Mouse (Mus musculus): Measurements from ENCODE around the gene Camkk2.

Gene Camkk2

DNA sequence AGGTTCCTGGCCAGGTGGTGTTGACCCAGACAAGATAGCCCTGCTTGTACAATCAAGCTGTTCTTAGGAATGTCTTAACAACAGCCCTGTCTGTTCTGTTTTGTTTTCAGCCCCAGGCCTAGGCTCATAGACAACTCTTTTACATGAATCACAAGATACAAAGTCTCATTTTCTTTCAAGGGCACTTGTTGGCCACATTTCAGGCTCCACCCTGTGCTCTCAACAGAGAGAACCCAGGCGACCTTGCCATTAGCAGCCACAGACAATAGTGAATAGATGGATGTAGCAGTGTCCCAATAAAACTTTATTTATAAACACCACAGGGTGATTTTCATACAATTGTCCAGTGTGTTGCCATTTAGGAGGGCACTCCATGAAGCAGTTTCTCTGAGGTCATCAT, 2.9 kb upstream of the Camkk2 start:
- DNase-seq (ENCODE audit: low read depth): no peak

GRCm38 (mm10) chr5:122780791-122781432, 1.7 kb upstream of the Camkk2 start:
- DNase-seq (ENCODE audit: low read depth): no peak

GRCm38 (mm10) chr5:122778231-122779226, 680 bp downstream of the Camkk2 start:
- DNase-seq (ENCODE audit: low read depth): no peak

- DNase-seq (ENCODE audit: low read depth): no peak
Observed at GRCm38 (mm10) chr5:122777322-122777721, 1.9 kb downstream of the Camkk2 start.

GRCm38 (mm10) chr5:122775646-122776286, 3.4 kb downstream of the Camkk2 start:
- no peak for DNase-seq (ENCODE audit: low read depth)

- no peak for DNase-seq (ENCODE audit: low read depth)
Observed at GRCm38 (mm10) chr5:122774743-122775611, 4.2 kb downstream of the Camkk2 start.

DNA sequence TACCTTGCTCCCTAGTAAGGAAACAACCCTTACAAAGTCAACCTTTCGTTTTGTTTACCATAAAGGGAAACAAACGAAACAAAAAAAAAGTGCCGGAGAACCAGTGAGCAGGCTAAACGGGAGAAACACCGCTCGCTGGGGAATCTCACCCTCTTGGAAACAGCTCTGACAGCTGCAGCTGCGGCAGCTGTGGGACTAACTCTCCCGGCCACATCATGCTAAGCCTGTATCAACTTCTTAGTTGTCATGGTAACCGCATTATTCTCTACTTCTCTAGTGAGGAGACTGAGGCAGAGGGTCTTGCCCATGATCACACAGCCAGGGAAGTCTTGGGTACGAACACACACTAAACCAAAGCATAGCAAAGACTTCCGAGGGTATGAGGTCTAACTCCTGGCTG, 5.5 kb downstream of the Camkk2 start:
- DNase-seq (ENCODE audit: low read depth): no peak

DNA sequence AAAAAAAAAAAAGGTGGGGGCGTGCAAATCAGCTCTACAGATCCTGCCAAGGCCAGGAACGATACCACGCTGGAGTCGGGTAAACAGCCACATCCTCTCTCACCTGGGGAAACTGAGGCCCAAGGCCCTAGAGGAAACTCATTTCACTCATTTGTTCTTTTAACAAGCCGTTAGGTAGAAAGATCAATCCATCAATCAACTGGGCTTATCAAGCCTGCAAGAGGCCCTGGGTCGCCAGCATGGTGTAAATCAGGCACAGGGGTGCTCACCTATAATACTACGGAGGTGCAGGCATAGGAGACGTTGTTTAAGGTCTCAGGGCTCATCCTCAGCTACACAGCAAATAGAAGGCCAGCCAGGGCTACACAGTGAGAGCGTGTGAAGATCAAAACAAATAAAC, 7.8 kb downstream of the Camkk2 start:
- DNase-seq (ENCODE audit: low read depth): no peak

- peak; percentile 98 for DNase-seq (ENCODE audit: low read depth)
Observed at GRCm38 (mm10) chr5:122770806-122771261, 8.4 kb downstream of the Camkk2 start.

GRCm38 (mm10) chr5:122770304-122770703, 8.9 kb downstream of the Camkk2 start:
- DNase-seq (ENCODE audit: low read depth): peak; percentile 82

GRCm38 (mm10) chr5:122769101-122769568, 10.1 kb downstream of the Camkk2 start:
- no peak for DNase-seq (ENCODE audit: low read depth)

DNA sequence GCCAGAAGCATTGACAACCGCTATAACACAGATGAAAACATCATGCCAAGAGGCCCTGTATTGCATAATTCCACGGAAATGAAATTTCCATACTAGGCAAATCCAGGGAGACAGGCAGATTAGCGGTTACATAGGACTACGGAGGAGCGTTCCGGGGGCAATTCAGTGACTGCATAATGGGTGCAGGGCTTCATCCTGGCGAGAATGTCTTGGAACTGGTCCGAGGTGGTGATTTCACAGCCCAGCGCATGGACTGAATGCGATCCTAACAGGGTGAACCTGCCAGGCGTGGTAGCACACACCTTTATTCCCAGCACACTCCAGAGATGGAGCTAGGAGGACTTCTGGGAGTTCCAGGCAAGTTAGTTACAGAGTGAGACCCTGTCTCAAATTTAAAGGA, 11.9 kb downstream of the Camkk2 start:
- no peak for DNase-seq (ENCODE audit: low read depth)

DNA sequence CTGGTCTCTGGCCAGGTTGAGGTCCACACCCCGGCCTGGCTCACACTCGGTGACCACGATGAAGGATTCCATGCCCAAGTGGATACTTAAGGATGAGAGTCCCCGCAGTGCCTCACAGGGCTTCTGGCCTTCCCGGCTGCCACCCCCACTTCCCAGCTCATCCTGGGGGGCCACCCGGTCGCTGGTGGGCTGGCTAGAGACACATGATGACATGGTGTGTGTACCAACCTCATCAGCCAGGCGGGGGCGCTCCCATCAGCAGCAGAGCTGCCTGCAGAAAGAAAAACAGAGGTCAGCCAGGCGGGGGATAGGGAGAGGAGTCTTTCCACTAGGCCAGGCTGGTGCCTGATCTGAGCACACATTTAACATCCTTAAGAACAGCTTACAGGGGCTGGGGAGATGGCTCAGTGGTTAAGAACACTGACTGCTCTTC, 15.2 kb downstream of the Camkk2 start:
- DNase-seq (ENCODE audit: low read depth): peak; percentile 38

GRCm38 (mm10) chr5:122763271-122764031, 15.8 kb downstream of the Camkk2 start:
- no peak for DNase-seq (ENCODE audit: low read depth)

DNA sequence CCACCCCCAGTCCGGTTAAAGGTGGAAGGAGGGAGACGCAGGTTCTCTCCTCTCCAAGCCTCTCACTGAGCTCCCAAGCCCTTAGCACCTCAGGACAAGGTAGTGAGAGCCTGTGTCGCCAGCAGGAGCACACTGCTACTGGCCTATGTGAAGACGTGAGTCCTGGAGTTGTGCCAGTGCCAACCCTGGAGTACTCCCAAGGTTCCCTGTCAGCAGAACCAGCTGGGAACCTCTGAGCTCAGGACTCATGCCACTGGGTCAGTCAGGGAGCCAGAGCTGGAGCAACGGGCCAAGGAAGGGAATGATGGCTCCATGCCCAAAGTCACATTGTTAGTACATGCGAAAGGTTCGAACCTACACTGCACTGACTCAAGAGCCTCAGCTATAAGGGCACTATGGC, 22.5 kb downstream of the Camkk2 start:
- DNase-seq (ENCODE audit: low read depth): no peak

DNA sequence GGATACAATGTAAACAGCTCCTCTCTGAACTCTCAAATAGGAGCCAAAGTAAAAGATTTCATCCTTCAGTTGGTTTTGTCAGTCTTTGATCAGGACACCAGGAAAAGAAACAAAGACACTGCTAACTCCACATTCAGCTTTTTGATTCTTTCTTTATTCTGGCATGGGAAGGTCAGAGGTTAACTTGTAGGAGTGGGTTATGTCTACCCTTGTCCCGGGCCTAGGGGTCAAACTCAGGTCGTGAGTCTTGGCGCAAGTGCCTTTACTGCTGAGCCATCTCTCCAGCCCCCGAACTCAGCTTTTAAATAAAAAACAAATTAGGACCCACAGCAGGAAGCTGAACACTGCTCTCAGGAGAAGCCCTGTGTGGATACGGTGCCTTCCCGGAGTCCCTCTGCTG, 23.1 kb downstream of the Camkk2 start:
- no peak for DNase-seq (ENCODE audit: low read depth)

GRCm38 (mm10) chr5:122755620-122756019, 23.6 kb downstream of the Camkk2 start:
- no peak for DNase-seq (ENCODE audit: low read depth)

GRCm38 (mm10) chr5:122754477-122754876, 24.7 kb downstream of the Camkk2 start:
- no peak for DNase-seq (ENCODE audit: low read depth)

GRCm38 (mm10) chr5:122747950-122748349, 31.3 kb downstream of the Camkk2 start:
- DNase-seq (ENCODE audit: low read depth): no peak

DNA sequence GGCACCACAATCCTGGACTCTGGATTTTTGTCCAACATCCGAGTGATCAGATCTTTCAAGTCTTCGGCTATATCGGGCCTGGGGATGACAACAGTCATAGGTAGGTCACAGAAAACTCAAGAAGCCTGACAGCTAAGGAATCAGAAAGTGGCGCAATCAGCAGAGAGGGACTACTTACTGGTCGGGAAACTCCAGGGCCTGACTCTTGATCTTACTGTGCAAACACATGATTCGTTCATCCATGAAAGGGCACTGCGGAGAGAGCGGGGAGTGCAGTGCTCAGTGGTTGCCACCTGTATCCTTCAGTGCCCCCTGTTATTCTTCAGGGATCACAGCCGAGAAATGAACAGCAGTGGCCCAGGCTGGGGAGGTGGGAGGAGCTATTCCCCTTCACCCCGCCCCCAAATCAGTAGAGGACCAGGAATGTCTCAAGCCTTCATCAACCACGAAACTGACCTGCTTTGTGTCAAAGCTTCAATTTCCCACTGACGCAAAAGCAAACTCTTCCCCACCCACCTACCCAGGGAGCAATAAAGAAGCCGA, 35.3 kb downstream of the Camkk2 start:
- no peak for DNase-seq (ENCODE audit: low read depth)

Measured in NIH3T3 (cell line).